Mouse (Mus musculus): Measurements from ENCODE around the gene Nop14. TPM values are rescaled to one million over a fixed set of nuclear protein-coding genes. Genes with fewer than 3 reads are reported as not detected.
"Not testable (repeated sequence)": the region's sequence is repeated elsewhere in the genome, so short reads cannot be mapped to it uniquely, and the experiment has no call there.

Nop14 gene
- total RNA-seq, 2 experiments from 2014 or later, result 18.9 to 20.5 TPM

- no peak for DNase-seq (ENCODE audit: low spot score in 2 of 2)
Measured at GRCm38 (mm10) chr5:34633641-34634040, 26.3 kb downstream of the Nop14 start.

GRCm38 (mm10) chr5:34632996-34633395 lies 27.0 kb downstream of the Nop14 start:
- no peak for DNase-seq (ENCODE audit: low spot score in 2 of 2)

GRCm38 (mm10) chr5:34609966-34610365 lies 50.0 kb downstream of the Nop14 start:
- DNase-seq (ENCODE audit: low spot score in 2 of 2), result no peak

- DNase-seq (ENCODE audit: low spot score in 2 of 2), result no peak
Measured at GRCm38 (mm10) chr5:34608226-34608625, 51.7 kb downstream of the Nop14 start.

GRCm38 (mm10) chr5:34607100-34607880 lies 52.7 kb downstream of the Nop14 start:
- no peak for DNase-seq (ENCODE audit: low spot score in 2 of 2)

GRCm38 (mm10) chr5:34604576-34604975 lies 55.4 kb downstream of the Nop14 start:
- no peak for DNase-seq (ENCODE audit: low spot score in 2 of 2)

GRCm38 (mm10) chr5:34593202-34593727 lies 66.7 kb downstream of the Nop14 start:
- DNase-seq (ENCODE audit: low spot score in 2 of 2), result no peak

- DNase-seq (ENCODE audit: low spot score in 2 of 2), result no peak
Measured at GRCm38 (mm10) chr5:34592666-34593065, 67.3 kb downstream of the Nop14 start.

- not testable (repeated sequence) for DNase-seq (ENCODE audit: low spot score in 2 of 2)
Measured at GRCm38 (mm10) chr5:34592224-34592623, 67.7 kb downstream of the Nop14 start.

- no peak for DNase-seq (ENCODE audit: low spot score in 2 of 2)
Measured at GRCm38 (mm10) chr5:34591388-34592004, 68.5 kb downstream of the Nop14 start.

GRCm38 (mm10) chr5:34590702-34591101 lies 69.2 kb downstream of the Nop14 start:
- DNase-seq (ENCODE audit: low spot score in 2 of 2), result no peak

GRCm38 (mm10) chr5:34590059-34590458 lies 69.9 kb downstream of the Nop14 start:
- no peak for DNase-seq (ENCODE audit: low spot score in 2 of 2)

Other genes with a start within 250 kb of the Nop14 start
- 10 to 100 TPM; 14.0 to 17.3 TPM for gene Tnip2, start 146.2 kb downstream of the Nop14 start, total RNA-seq (2021)
- 10 to 100 TPM in 1 of 2 experiments, 1 to 10 TPM in 1; 9.8 to 11.4 TPM for gene Sh3bp2, start 134.3 kb downstream of the Nop14 start, total RNA-seq (2021)
- gene Add1, start 86.5 kb downstream of the Nop14 start, total RNA-seq (2021), result 100 to 1,000 TPM; 348 to 373 TPM
- gene Mfsd10, start 22.9 kb downstream of the Nop14 start, total RNA-seq (2021), result 10 to 100 TPM; 46.0 to 49.5 TPM
- 1 to 10 TPM; 5.2 to 8.6 TPM for gene Grk4, start 231 bp upstream of the Nop14 start, total RNA-seq (2021)
- 10 to 100 TPM; 63.5 to 69.8 TPM for gene Htt, start 101.6 kb upstream of the Nop14 start, total RNA-seq (2021)
- 10 to 100 TPM; 10.2 to 10.9 TPM for gene Msantd1, start 247.9 kb upstream of the Nop14 start, total RNA-seq (2021)